Mouse (Mus musculus) liver, embryonic 16.5 days (tissue): ENCODE data around the gene Iqsec3. TPM values are rescaled to one million over a fixed set of nuclear protein-coding genes. Genes with fewer than 3 reads are reported as not detected.

ENCODE experiments used
- microRNA-seq: library from miRNA; unstranded; fragments of <30 nt; microRNA quantifications from one replicate; pipeline ENCODE4, GENCODE M21; 2016
- polyA plus RNA-seq: library from polyadenylated mRNA; unstranded; fragments of >200 nt; fragmentation: Nextera tagmentation; extraction: Ambion mirVana; gene quantifications from 2 replicates; pipeline ENCODE4 v1.2.1, GENCODE M21; 2015

Gene Iqsec3
- polyA plus RNA-seq, 1 experiment from 2014 or later: not detected

Small RNA genes lying within 50 kb of the gene (microRNA-seq; reads per million reads assigned to microRNA genes)
- gene Gm24855: not detected

Other genes with a start within 250 kb of the Iqsec3 start
- 7.8 and 8.8 TPM in 2 replicates for gene Usp18, start 227.8 kb downstream of the Iqsec3 start, polyA plus RNA-seq
- 40.1 and 43.3 TPM in 2 replicates for gene Slc6a13, start 173.5 kb downstream of the Iqsec3 start, polyA plus RNA-seq
- gene Slc6a12, start 130.6 kb downstream of the Iqsec3 start, polyA plus RNA-seq: 3.4 and 4.0 TPM in 2 replicates
- gene A2m, start 161.7 kb upstream of the Iqsec3 start, polyA plus RNA-seq: 156 and 169 TPM in 2 replicates